Mouse (Mus musculus) heart, embryonic 16.5 days (tissue): ENCODE measurements around the gene Eif4e3. TPM values are rescaled to one million over a fixed set of nuclear protein-coding genes. Genes with fewer than 3 reads are reported as not detected.

ENCODE experiments used
- ATAC-seq: fragments of 200-750 bp; cut with Nextera tagmentation; replicated peaks from 2 replicates; pipeline ENCODE4 v1.8.0; 2017; ENCODE audit warnings: moderate number of reproducible peaks; ENCODE audit not compliant: insufficient read depth, low FRiP score; ENCODE audit errors: extremely low read depth
- H3K27ac ChIP-seq: fragments of 300-500 bp; sonication (generic); 2 replicates; pipeline ENCODE4 v1.5.1; 2014; ENCODE audit warnings: mild to moderate bottlenecking, low read length, control low read depth, moderate library complexity
- H3K27me3 ChIP-seq: fragments of 300-500 bp; sonication (generic); 2 replicates; pipeline ENCODE4 v1.6.1; 2014; ENCODE audit warnings: low read length, mixed read lengths; ENCODE audit not compliant: control insufficient read depth, insufficient read depth
- H3K36me3 ChIP-seq: fragments of 300-500 bp; sonication (generic); 2 replicates; pipeline ENCODE4 v1.6.1; 2014; ENCODE audit not compliant: control insufficient read depth, insufficient read depth
- H3K4me1 ChIP-seq: fragments of 300-500 bp; sonication (generic); 2 replicates; pipeline ENCODE4 v1.6.1; 2014; ENCODE audit warnings: low read length, mixed read lengths; ENCODE audit not compliant: control insufficient read depth, insufficient read depth
- H3K4me2 ChIP-seq: fragments of 300-500 bp; sonication (generic); 2 replicates; pipeline ENCODE4 v1.6.1; 2014; ENCODE audit warnings: low read depth, mild to moderate bottlenecking, control low read depth, low read length
- H3K4me3 ChIP-seq: fragments of 300-500 bp; sonication (generic); 2 replicates; pipeline ENCODE4 v1.5.1; 2014; ENCODE audit warnings: mild to moderate bottlenecking, control low read depth, low read length
- H3K9ac ChIP-seq: fragments of 300-500 bp; sonication (generic); 2 replicates; pipeline ENCODE4 v1.6.1; 2014; ENCODE audit warnings: low read length, control low read depth
- H3K9me3 ChIP-seq: fragments of 300-500 bp; sonication (generic); replicated peaks from 2 replicates; pipeline ENCODE4 v1.6.1; 2016; ENCODE audit warnings: low read length; ENCODE audit not compliant: control insufficient read depth
- WGBS: fragments of 180-500 bp; shearing (Covaris S2); extraction: QIAGEN DNeasy Blood & Tissue Kit; methylation state at CpG from one replicate; pipeline ENCODE4 v1.1.7; 2014; 5-methylcytosine and 5-hydroxymethylcytosine counted together
- polyA plus RNA-seq: library from polyadenylated mRNA; unstranded; fragments of >200 nt; fragmentation: Nextera tagmentation; extraction: Ambion mirVana; gene quantifications from 2 replicates; pipeline ENCODE4 v1.2.1, GENCODE M21; 2015

The Eif4e3 gene
- polyA plus RNA-seq: 12.7 and 12.8 TPM in 2 replicates

DNA sequence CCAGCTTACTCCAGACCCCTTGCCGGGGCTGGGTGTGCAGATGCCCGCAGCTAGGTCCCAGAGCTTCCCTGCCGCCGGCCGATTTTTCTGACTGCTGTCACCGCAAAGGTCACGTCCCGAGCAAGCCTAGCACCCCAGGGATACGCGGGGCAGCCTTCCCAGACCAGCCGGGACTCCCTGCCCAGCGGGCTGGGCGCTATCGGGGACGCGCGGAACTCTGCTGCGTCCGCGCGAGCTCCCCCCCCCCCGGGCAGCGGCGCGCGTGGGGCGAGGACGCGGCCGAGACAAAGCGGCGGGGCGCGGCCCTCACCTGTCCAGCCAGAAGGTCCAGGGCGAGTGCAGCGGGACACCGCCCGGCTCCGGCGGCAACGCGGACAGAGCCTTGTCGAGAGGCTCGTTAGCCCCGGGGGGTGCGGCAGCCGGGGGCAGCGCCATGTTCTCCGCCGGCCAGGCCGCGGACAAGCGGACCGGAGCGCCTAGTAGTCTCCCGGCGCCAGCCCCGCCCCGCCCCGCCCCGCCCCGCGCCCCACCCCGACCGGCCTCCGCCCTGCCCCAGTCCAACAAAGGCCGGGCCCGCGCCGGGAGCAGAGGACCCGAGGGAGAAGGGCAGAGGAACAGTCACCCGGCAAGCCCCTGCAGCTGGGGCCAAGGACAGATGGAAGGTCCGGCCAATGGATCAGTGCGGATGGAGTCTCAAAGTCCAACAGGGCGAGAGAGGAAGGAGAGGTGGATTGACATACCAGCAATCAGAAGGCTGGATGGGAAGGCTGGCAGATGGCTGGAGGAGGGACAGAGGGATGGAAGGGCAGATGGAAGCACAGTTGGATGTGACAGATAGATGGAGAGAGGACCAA lies at the start of gene Eif4e3, which contains the start of gene Gm20696:
Eif4e3 (minus strand) TSS at position 454 of the 854 bp plus-strand sequence.
Gm20696 (minus strand) TSS at position 480 of the 854 bp plus-strand sequence.
- Histone ChIP-seq H3K9me3 (no peaks in the 10 kb centered on the region), H3K27me3 (0 out of 2 replicates have a peak, but pooled peaks cover 3% of the 10 kb centered on the region), H3K4me3 (peak within 1 kb of the TSS; percentile 88), H3K9ac (peak within 1 kb of the TSS; percentile 91), H3K27ac (peak within 1 kb of the TSS; percentile 49), H3K4me2 (peak within 1 kb of the TSS; percentile 91), H3K4me1 (peaks cover 15% of the 10 kb centered on the region), H3K36me3 (no peaks in the 10 kb centered on the region)
- WGBS: under 1% methylated on average over 51 of the region's 75 CpGs
- peak; percentile 83 for ATAC-seq

DNA sequence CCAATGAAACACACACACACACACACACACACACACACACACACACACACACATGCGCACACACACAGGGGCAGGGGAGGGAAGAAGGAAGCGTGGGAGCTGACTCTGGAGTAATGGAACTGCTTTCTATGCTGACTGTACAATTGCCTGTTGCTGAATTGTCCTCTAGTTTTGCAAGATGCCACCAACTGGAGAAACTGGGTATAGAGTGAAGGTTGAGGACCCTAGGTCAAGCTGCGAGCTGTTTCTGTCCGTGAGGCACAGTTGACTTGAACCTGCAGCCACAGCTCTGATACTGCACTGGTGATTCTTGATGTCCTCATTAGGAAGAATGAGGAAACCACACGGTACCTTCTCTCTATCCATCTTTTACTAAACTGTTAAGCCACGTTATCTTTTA lies 49.3 kb upstream of the Eif4e3 start:
- no peak for ATAC-seq
- Histone ChIP-seq H3K4me2 (no peak overlapping the region), H3K36me3 (no peaks in the 10 kb centered on the region), H3K4me3 (no peak overlapping the region), H3K4me1 (no peaks in the 10 kb centered on the region), H3K27ac (no peak overlapping the region), H3K27me3 (peaks cover 2% of the 10 kb centered on the region; the same call in 1 of the 2 replicates), H3K9me3 (no peaks in the 10 kb centered on the region), H3K9ac (no peak overlapping the region)
- WGBS: 50% methylated on average over 6 of the region's 6 CpGs

DNA sequence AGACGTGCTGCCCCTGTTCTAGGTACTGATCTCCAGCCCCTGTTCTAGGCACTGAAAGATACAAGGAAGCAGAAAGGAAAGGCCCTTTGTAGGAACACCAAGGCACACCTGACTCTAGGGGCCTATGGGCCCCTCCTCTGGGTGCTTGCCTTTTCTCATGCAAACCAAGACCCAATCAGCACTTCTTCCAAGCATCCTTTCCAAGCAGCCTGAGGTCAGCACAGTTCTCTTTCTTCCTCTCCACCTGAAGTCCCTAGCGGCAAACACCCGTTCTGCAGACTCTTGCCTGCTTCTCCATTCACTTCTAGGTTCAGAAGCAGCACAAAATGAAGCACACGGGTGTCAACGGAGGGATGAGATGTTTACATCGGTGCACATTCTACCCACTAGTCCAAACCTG lies 48.6 kb upstream of the Eif4e3 start:
- ATAC-seq: no peak
- no peak overlapping the region for H3K9ac ChIP-seq
- WGBS: 53% methylated on average over 6 of the region's 6 CpGs

DNA sequence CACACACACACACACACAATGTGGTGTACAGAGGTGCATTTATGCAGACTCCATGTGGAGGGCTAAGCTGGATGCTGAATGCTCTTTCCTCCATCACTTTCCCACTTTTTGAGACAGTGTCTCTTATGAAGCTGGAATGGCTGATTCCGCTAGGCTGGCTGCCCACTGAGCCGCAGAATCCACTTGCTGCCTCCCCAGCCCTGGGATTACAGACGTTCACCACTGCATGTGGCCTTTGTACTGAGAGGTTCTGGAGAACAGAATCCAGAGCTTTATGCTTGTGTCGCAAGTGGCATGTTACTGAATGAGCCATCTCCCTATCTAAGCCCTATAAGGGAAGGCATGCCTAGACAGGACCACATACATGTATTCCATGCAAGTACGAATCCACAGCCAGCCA lies 46.7 kb upstream of the Eif4e3 start:
- peaks cover 2% of the 10 kb centered on the region for H3K27me3 ChIP-seq
- no peak overlapping the region for H3K9ac ChIP-seq
- H3K4me2 ChIP-seq: no peak overlapping the region
- WGBS: 81% methylated on average over 5 of the region's 5 CpGs
- H3K4me1 ChIP-seq: no peaks in the 10 kb centered on the region
- no peaks in the 10 kb centered on the region for H3K36me3 ChIP-seq
- H3K27ac ChIP-seq: no peak overlapping the region
- no peak for ATAC-seq
- H3K4me3 ChIP-seq: no peak overlapping the region
- H3K9me3 ChIP-seq: no peaks in the 10 kb centered on the region

More for the DNA sequence above, 48.6 kb upstream of the Eif4e3 start:
- no peak overlapping the region for H3K27ac ChIP-seq
- no peak overlapping the region for H3K4me2 ChIP-seq
- no peaks in the 10 kb centered on the region for H3K9me3 ChIP-seq
- H3K4me1 ChIP-seq: no peaks in the 10 kb centered on the region
- H3K4me3 ChIP-seq: no peak overlapping the region
- H3K36me3 ChIP-seq: no peaks in the 10 kb centered on the region
- H3K27me3 ChIP-seq: peaks cover 2% of the 10 kb centered on the region; the same call in 1 of the 2 replicates

DNA sequence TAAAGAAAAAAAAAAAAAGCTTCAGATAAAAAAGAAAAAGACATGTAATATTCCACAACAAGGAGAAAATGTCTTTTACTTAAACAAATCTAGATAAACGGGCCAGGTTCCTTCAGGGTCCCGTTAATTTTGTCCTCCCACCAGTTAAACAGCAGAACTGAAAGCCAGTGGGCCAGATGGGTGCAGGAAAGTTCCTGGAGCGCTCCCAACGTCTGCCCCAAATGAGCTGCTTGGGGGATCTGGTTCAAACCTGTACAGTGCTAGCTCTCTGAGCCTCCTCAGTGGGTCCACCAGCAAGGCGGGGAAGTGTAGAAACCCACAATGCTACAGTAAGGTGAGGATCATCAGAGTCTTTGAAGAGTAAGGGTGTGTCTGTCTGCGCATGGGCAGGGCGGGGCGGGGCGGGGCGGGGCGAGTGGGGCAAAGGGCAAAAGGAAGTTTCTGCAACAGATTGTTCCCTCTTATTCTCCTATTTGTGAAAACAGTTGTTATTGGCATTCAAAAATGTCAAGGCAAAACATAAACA lies 45.1 kb upstream of the Eif4e3 start:
- Histone ChIP-seq H3K27ac (no peak overlapping the region), H3K9me3 (no peaks in the 10 kb centered on the region), H3K4me3 (no peak overlapping the region), H3K4me2 (no peak overlapping the region), H3K36me3 (no peaks in the 10 kb centered on the region), H3K9ac (no peak overlapping the region), H3K4me1 (no peaks in the 10 kb centered on the region), H3K27me3 (peaks cover 2% of the 10 kb centered on the region)
- WGBS: 53% methylated on average over 11 of the region's 11 CpGs
- ATAC-seq: no peak

DNA sequence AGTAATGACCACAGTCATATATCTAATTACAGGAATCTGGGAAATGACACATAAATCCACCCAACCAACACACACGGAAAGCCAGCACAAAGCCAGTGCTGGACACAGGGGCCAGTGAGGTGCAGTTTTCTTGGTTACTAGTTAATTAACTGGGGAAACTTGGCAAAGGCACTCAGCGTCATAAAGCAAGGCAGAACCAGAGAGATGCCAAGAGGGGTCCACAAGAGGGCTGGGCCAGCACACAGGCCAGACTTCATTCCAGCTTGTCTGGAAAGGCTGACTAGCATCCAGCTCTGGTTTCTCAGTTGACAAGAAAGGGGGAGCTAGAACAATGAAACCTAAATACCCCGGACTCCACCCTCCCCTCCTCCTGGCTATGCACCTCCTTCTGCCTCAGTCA lies 33.9 kb upstream of the Eif4e3 start:
- H3K9me3 ChIP-seq: 0 out of 2 replicates have a peak, but pooled peaks cover 2% of the 10 kb centered on the region
- no peaks in the 10 kb centered on the region for H3K36me3 ChIP-seq
- ATAC-seq: no peak
- no peak overlapping the region for H3K27ac ChIP-seq
- no peak overlapping the region for H3K4me2 ChIP-seq
- H3K27me3 ChIP-seq: peaks cover 26% of the 10 kb centered on the region
- no peak overlapping the region for H3K4me3 ChIP-seq
- H3K9ac ChIP-seq: no peak overlapping the region
- WGBS: 65% methylated on average over 3 of the region's 3 CpGs
- H3K4me1 ChIP-seq: no peaks in the 10 kb centered on the region

DNA sequence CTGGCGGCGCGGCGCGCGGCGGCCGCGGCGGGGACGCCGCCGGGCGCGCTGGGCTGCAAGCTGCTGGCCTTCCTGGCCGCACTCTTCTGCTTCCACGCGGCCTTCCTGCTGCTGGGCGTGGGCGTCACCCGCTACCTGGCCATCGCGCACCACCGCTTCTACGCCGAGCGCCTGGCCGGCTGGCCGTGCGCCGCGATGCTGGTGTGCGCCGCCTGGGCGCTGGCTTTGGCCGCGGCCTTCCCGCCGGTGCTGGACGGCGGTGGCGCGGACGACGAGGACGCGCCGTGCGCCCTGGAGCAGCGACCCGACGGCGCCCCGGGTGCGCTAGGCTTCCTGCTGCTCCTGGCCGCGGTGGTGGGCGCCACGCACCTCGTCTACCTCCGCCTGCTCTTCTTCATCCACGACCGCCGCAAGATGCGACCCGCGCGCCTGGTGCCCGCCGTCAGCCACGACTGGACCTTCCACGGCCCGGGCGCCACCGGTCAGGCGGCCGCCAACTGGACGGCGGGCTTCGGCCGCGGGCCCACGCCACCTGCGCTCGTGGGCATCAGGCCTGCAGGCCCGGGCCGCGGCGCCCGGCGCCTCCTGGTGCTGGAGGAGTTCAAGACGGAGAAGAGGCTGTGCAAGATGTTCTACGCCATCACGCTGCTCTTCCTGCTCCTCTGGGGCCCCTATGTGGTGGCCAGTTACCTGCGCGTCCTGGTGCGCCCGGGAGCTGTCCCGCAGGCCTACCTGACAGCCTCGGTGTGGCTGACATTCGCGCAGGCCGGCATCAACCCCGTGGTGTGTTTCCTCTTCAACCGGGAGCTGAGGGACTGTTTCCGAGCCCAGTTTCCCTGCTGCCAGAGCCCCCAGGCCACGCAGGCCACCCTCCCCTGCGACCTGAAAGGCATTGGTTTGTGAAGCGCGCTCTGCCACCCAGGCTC lies 26.6 kb upstream of the Eif4e3 start:
- Histone ChIP-seq H3K36me3 (no peaks in the 10 kb centered on the region), H3K4me2 (peak overlapping the region; percentile 95), H3K9me3 (no peaks in the 10 kb centered on the region), H3K27ac (no peak overlapping the region), H3K4me1 (peaks cover 5% of the 10 kb centered on the region; the same call in 1 of the 2 replicates), H3K4me3 (peak overlapping the region; percentile 78), H3K27me3 (peaks cover 77% of the 10 kb centered on the region), H3K9ac (peak overlapping the region; percentile 74)
- WGBS: under 1% methylated on average over 110 of the region's 110 CpGs
- peak; percentile 33; the same call in 1 of the 2 replicates for ATAC-seq

DNA sequence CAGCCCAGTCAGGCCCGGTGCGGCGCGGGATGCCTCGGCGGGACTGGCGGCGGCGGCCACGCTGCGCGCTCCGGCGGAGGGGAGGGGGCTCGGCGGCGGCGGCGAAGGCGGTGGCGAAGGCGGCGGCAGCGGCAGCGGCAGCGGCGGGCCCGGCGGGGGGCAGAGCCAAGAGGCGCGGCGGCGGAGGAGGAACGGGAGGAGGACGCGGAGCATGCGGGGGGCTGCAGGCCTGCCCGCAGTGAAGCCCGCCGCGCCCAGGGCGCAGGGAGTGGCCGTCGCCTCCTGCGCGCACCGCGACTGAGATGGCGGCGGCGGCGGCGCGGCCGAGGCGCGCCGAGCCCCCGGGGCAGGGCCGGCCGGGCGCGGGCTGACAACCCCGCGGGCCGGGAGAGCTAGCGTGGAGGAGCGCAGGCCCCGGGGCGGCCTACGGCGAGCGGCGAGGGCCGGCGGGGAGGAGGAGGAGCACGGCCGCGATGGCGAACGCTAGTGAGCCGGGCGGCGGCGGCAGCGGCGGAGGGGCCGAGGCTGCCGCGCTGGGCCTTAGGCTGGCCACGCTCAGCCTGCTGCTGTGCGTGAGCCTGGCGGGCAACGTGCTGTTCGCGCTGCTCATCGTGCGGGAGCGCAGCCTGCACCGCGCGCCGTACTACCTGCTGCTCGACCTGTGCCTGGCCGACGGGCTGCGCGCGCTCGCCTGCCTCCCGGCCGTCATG lies 25.8 kb upstream of the Eif4e3 start, which contains the start of gene Gpr27:
Gpr27 (plus strand) TSS at position 474 of the 710 bp plus-strand sequence.
- WGBS: 1% methylated on average over 92 of the region's 112 CpGs
- peak; percentile 66 for ATAC-seq
- Histone ChIP-seq H3K27ac (no peak within 1 kb of the TSS), H3K27me3 (peaks cover 70% of the 10 kb centered on the region), H3K4me3 (peak within 1 kb of the TSS; percentile 78), H3K4me1 (peaks cover 5% of the 10 kb centered on the region; the same call in 1 of the 2 replicates), H3K9me3 (no peaks in the 10 kb centered on the region), H3K4me2 (peak within 1 kb of the TSS; percentile 95), H3K9ac (peak within 1 kb of the TSS; percentile 74), H3K36me3 (no peaks in the 10 kb centered on the region)
